Mouse (Mus musculus) kidney, postnatal 0 days (tissue): ENCODE data around the gene Fut7. TPM values are rescaled to one million over a fixed set of nuclear protein-coding genes. Genes with fewer than 3 reads are reported as not detected.
A peak's percentile ranks its signal among the peaks of the same experiment; 100 is the strongest.

ENCODE experiments used
- ATAC-seq: fragments of 200-750 bp; cut with Nextera tagmentation; replicated peaks from 2 replicates; pipeline ENCODE4 v1.8.0; 2017; ENCODE audit warnings: low read depth, moderate number of reproducible peaks, moderate TSS enrichment, moderate library complexity; ENCODE audit not compliant: low FRiP score
- DNase-seq: peaks from one replicate; pipeline ENCODE4 v3.0.0-alpha.2; 2016; ENCODE audit warnings: low spot score
- H3K27ac ChIP-seq: fragments of 300-500 bp; sonication (generic); 2 replicates; pipeline ENCODE4 v1.5.1; 2014; ENCODE audit warnings: mild to moderate bottlenecking
- H3K27me3 ChIP-seq: fragments of 300-500 bp; sonication (generic); 2 replicates; pipeline ENCODE4 v1.6.1; 2014; ENCODE audit warnings: low read length, mixed read lengths; ENCODE audit not compliant: insufficient read depth
- H3K36me3 ChIP-seq: fragments of 300-500 bp; sonication (generic); 2 replicates; pipeline ENCODE4 v1.6.1; 2014; ENCODE audit warnings: low read length, mixed read lengths; ENCODE audit not compliant: insufficient read depth
- H3K4me1 ChIP-seq: fragments of 300-500 bp; sonication (generic); replicated peaks from 2 replicates; pipeline ENCODE4 v1.6.1; 2014; ENCODE audit warnings: antibody characterized with exemption, low read length, mixed read lengths; ENCODE audit not compliant: insufficient read depth
- H3K4me2 ChIP-seq: fragments of 300-500 bp; sonication (generic); 2 replicates; pipeline ENCODE4 v1.6.1; 2014; ENCODE audit warnings: mild to moderate bottlenecking, low read length, moderate library complexity, mixed read lengths
- H3K4me3 ChIP-seq: fragments of 300-500 bp; sonication (generic); replicated peaks from 2 replicates; pipeline ENCODE4 v1.5.1; 2014; ENCODE audit warnings: low read depth, low read length
- H3K9ac ChIP-seq: fragments of 300-500 bp; sonication (generic); 2 replicates; pipeline ENCODE4 v1.6.1; 2014; ENCODE audit warnings: low read depth, low read length
- H3K9me3 ChIP-seq: fragments of 300-500 bp; sonication (generic); replicated peaks from 2 replicates; pipeline ENCODE4 v1.6.1; 2016; ENCODE audit warnings: low read length, inconsistent platforms, mixed read lengths
- CTCF ChIP-seq: IDR thresholded peaks from 2 replicates; pipeline ENCODE4 v1.5.1; 2016; ENCODE audit warnings: antibody characterized with exemption, low read depth, mild to moderate bottlenecking, moderate library complexity
- WGBS: fragments of 180-500 bp; shearing (Covaris S2); extraction: QIAGEN DNeasy Blood & Tissue Kit; methylation state at CpG from one replicate; pipeline ENCODE4 v1.1.7; 2014; 5-methylcytosine and 5-hydroxymethylcytosine counted together
- microRNA-seq: library from miRNA; unstranded; fragments of <30 nt; microRNA quantifications from one replicate; pipeline ENCODE4, GENCODE M21; 2016
- polyA plus RNA-seq: library from polyadenylated mRNA; unstranded; fragments of >200 nt; fragmentation: Nextera tagmentation; extraction: Ambion mirVana; gene quantifications from 2 replicates; pipeline ENCODE4 v1.2.1, GENCODE M21; 2015

Gene Fut7
- polyA plus RNA-seq, 1 experiment from 2014 or later: not detected

- Histone ChIP-seq H3K27ac (no peak overlapping the region), H3K9ac (no peak overlapping the region), H3K9me3 (no peaks in the 10 kb centered on the region), H3K36me3 (no peaks in the 10 kb centered on the region), H3K27me3 (no peaks in the 10 kb centered on the region), H3K4me2 (no peak overlapping the region), H3K4me1 (no peaks in the 10 kb centered on the region), H3K4me3 (no peak overlapping the region)
- TF ChIP-seq CTCF: no peak
- DNase-seq (no peak), ATAC-seq (0 out of 2 replicates have a peak, but pooled peaks have one; percentile 27)
- WGBS: 75% methylated on average over 10 of the region's 10 CpGs
Observed at GRCm38 (mm10) chr2:25468962-25469915, 46.2 kb downstream of the Fut7 start.

- Histone ChIP-seq H3K27ac (no peak within 1 kb of the TSS), H3K27me3 (no peaks in the 10 kb centered on the region), H3K4me1 (no peaks in the 10 kb centered on the region), H3K9me3 (no peaks in the 10 kb centered on the region), H3K9ac (no peak within 1 kb of the TSS), H3K4me2 (no peak within 1 kb of the TSS), H3K4me3 (no peak within 1 kb of the TSS), H3K36me3 (no peaks in the 10 kb centered on the region)
- TF ChIP-seq CTCF: no peak
- WGBS: 53% methylated on average over 6 of the region's 6 CpGs
- ATAC-seq: no peak
- DNase-seq: no peak
Observed at GRCm38 (mm10) chr2:25469969-25470368, 46.9 kb downstream of the Fut7 start, which contains the start of gene Ptgds. Ptgds (minus strand) TSS chr2:25470046.

GRCm38 (mm10) chr2:25472550-25472949 lies 49.5 kb downstream of the Fut7 start:
- no peak for DNase-seq
- Histone ChIP-seq H3K27ac (no peak overlapping the region), H3K4me2 (no peak overlapping the region), H3K36me3 (no peaks in the 10 kb centered on the region), H3K4me1 (no peaks in the 10 kb centered on the region), H3K9me3 (no peaks in the 10 kb centered on the region), H3K27me3 (no peaks in the 10 kb centered on the region), H3K9ac (no peak overlapping the region), H3K4me3 (no peak overlapping the region)
- TF ChIP-seq CTCF: no peak
- 77% methylated on average over 2 of the region's 2 CpGs for WGBS
- ATAC-seq: no peak

Small RNA genes lying within 50 kb of the gene (microRNA-seq; reads per million reads assigned to microRNA genes)
- gene Mir3087: not detected

Other genes starting within 250 kb of the Fut7 start
- 19.9 and 21.6 TPM in 2 replicates for gene Nrarp, start 242.5 kb upstream of the Fut7 start, polyA plus RNA-seq
- 10.8 and 12.0 TPM in 2 replicates for gene Tor4a, start 226.4 kb upstream of the Fut7 start, polyA plus RNA-seq
- gene Nelfb, start 211.8 kb upstream of the Fut7 start, polyA plus RNA-seq: 74.0 and 82.3 TPM in 2 replicates
- gene Stpg3, start 208.6 kb upstream of the Fut7 start, polyA plus RNA-seq: 0.29 and 0.43 TPM in 2 replicates
- 0.28 and 0.62 TPM in 2 replicates for gene Fam166a, start 204.5 kb upstream of the Fut7 start, polyA plus RNA-seq
- gene Tubb4b, start 198.6 kb upstream of the Fut7 start, polyA plus RNA-seq: 339 and 384 TPM in 2 replicates
- 1.5 and 1.6 TPM in 2 replicates for gene Slc34a3, start 188.9 kb upstream of the Fut7 start, polyA plus RNA-seq
- 0.16 and 0.28 TPM in 2 replicates for gene Rnf224, start 186.5 kb upstream of the Fut7 start, polyA plus RNA-seq
- 24.2 and 27.4 TPM in 2 replicates for gene Rnf208, start 181.0 kb upstream of the Fut7 start, polyA plus RNA-seq
- gene Cysrt1, start 180.8 kb upstream of the Fut7 start, polyA plus RNA-seq: 0.61 and 0.75 TPM in 2 replicates
- gene AL732309.1, start 176.4 kb upstream of the Fut7 start, polyA plus RNA-seq: 2.7 and 3.7 TPM in 2 replicates
- 42.6 and 46.7 TPM in 2 replicates for gene Tmem203, start 167.8 kb upstream of the Fut7 start, polyA plus RNA-seq
- gene Tprn, start 160.6 kb upstream of the Fut7 start, polyA plus RNA-seq: 17.1 and 18.0 TPM in 2 replicates
- gene Ssna1, start 150.8 kb upstream of the Fut7 start, polyA plus RNA-seq: 172 TPM in 2 replicates
- 79.4 and 84.0 TPM in 2 replicates for gene Anapc2, start 150.8 kb upstream of the Fut7 start, polyA plus RNA-seq
- gene Tmem210, start 135.1 kb upstream of the Fut7 start, polyA plus RNA-seq: not detected in 2 replicates
- gene Lrrc26, start 133.4 kb upstream of the Fut7 start, polyA plus RNA-seq: 0.29 and 0.48 TPM in 2 replicates
- gene Grin1, start 104.1 kb upstream of the Fut7 start, polyA plus RNA-seq: 0.58 and 0.66 TPM in 2 replicates
- gene Man1b1, start 90.9 kb upstream of the Fut7 start, polyA plus RNA-seq: 57.9 and 59.6 TPM in 2 replicates
- 28.5 and 31.5 TPM in 2 replicates for gene Dpp7, start 66.9 kb upstream of the Fut7 start, polyA plus RNA-seq
- 80.5 and 92.8 TPM in 2 replicates for gene Uap1l1, start 57.6 kb upstream of the Fut7 start, polyA plus RNA-seq
- 17.9 and 19.3 TPM in 2 replicates for gene Sapcd2, start 50.9 kb upstream of the Fut7 start, polyA plus RNA-seq
- gene Entpd2, start 27.4 kb upstream of the Fut7 start, polyA plus RNA-seq: 6.9 and 7.8 TPM in 2 replicates
- gene Npdc1, start 23.9 kb upstream of the Fut7 start, polyA plus RNA-seq: 43.9 and 49.9 TPM in 2 replicates
- 9.7 and 9.8 TPM in 2 replicates for gene Abca2, start 5.4 kb downstream of the Fut7 start, polyA plus RNA-seq
- gene Clic3, start 33.6 kb downstream of the Fut7 start, polyA plus RNA-seq: 7.7 and 10.3 TPM in 2 replicates
- gene Paxx, start 37.8 kb downstream of the Fut7 start, polyA plus RNA-seq: 42.0 and 45.0 TPM in 2 replicates
- gene Ptgds, start 46.8 kb downstream of the Fut7 start, polyA plus RNA-seq: 11.5 and 13.1 TPM in 2 replicates
- not detected in 2 replicates for gene Lcn12, start 70.6 kb downstream of the Fut7 start, polyA plus RNA-seq
- gene Fbxw5, start 77.5 kb downstream of the Fut7 start, polyA plus RNA-seq: 65.7 and 71.1 TPM in 2 replicates
- 7.9 and 9.6 TPM in 2 replicates for gene C8g, start 78.5 kb downstream of the Fut7 start, polyA plus RNA-seq
- 24.4 and 28.1 TPM in 2 replicates for gene Traf2, start 123.7 kb downstream of the Fut7 start, polyA plus RNA-seq
- gene Edf1, start 134.6 kb downstream of the Fut7 start, polyA plus RNA-seq: 351 and 379 TPM in 2 replicates
- gene Mamdc4, start 151.6 kb downstream of the Fut7 start, polyA plus RNA-seq: 0.59 and 0.85 TPM in 2 replicates
- 197 TPM in 2 replicates for gene Phpt1, start 152.0 kb downstream of the Fut7 start, polyA plus RNA-seq
- gene Ajm1, start 158.5 kb downstream of the Fut7 start, polyA plus RNA-seq: 0.15 and 0.16 TPM in 2 replicates
- 45.6 and 56.9 TPM in 2 replicates for gene Rabl6, start 185.3 kb downstream of the Fut7 start, polyA plus RNA-seq
- 0.32 and 0.34 TPM in 2 replicates for gene Ccdc183, start 194.4 kb downstream of the Fut7 start, polyA plus RNA-seq
- 41.7 and 43.8 TPM in 2 replicates for gene Tmem141, start 198.7 kb downstream of the Fut7 start, polyA plus RNA-seq
- gene Fcna, start 204.8 kb downstream of the Fut7 start, polyA plus RNA-seq: 1.7 and 2.2 TPM in 2 replicates
- gene Lcn8, start 229.9 kb downstream of the Fut7 start, polyA plus RNA-seq: not detected in 2 replicates
- gene Lcn5, start 234.7 kb downstream of the Fut7 start, polyA plus RNA-seq: not detected in 2 replicates